Mouse (Mus musculus) midbrain, embryonic 14.5 days (tissue): Measurements from ENCODE around the gene Sgf29. TPM values are rescaled to one million over a fixed set of nuclear protein-coding genes. Genes with fewer than 3 reads are reported as not detected.
"Not testable (repeated sequence)": the region's sequence is repeated elsewhere in the genome, so short reads cannot be mapped to it uniquely, and the experiment has no call there.

Experiments used
- ATAC-seq: fragments of 200-750 bp; cut with Nextera tagmentation; 2 replicates; pipeline ENCODE4 v1.8.0; 2017; ENCODE audit warnings: moderate number of reproducible peaks, moderate library complexity; ENCODE audit not compliant: low FRiP score, low TSS enrichment
- DNase-seq: peaks from one replicate; pipeline ENCODE4 v3.0.0-alpha.2; 2015
- H3K27ac ChIP-seq: fragments of 300-500 bp; sonication (generic); replicated peaks from 2 replicates; pipeline ENCODE4 v1.5.1; 2014; ENCODE audit warnings: mild to moderate bottlenecking, low read depth, low read length, moderate library complexity
- H3K27me3 ChIP-seq: fragments of 300-500 bp; sonication (generic); 2 replicates; pipeline ENCODE4 v1.6.1; 2014; ENCODE audit warnings: low read length, control low read depth, mixed read lengths; ENCODE audit not compliant: control insufficient read depth, insufficient read depth
- H3K36me3 ChIP-seq: fragments of 300-500 bp; sonication (generic); 2 replicates; pipeline ENCODE4 v1.6.1; 2014; ENCODE audit warnings: low read length, control low read depth; ENCODE audit not compliant: control insufficient read depth, insufficient read depth
- H3K4me1 ChIP-seq: fragments of 300-500 bp; sonication (generic); 2 replicates; pipeline ENCODE4 v1.6.1; 2014; ENCODE audit warnings: mild to moderate bottlenecking, antibody characterized with exemption, low read length, control low read depth; ENCODE audit not compliant: control insufficient read depth, insufficient read depth
- H3K4me2 ChIP-seq: fragments of 300-500 bp; sonication (generic); 2 replicates; pipeline ENCODE4 v1.6.1; 2014; ENCODE audit warnings: mild to moderate bottlenecking, low read length, moderate library complexity
- H3K4me3 ChIP-seq: fragments of 300-500 bp; sonication (generic); replicated peaks from 2 replicates; pipeline ENCODE4 v1.5.1; 2014; ENCODE audit warnings: low read depth, low read length
- H3K9ac ChIP-seq: fragments of 300-500 bp; sonication (generic); replicated peaks from 2 replicates; pipeline ENCODE4 v1.6.1; 2014; ENCODE audit warnings: mild to moderate bottlenecking, low read length, moderate library complexity
- H3K9me3 ChIP-seq: fragments of 300-500 bp; sonication (generic); 2 replicates; pipeline ENCODE4 v1.6.1; 2016; ENCODE audit warnings: low read length, control low read depth, mixed read lengths; ENCODE audit not compliant: control insufficient read depth
- WGBS: fragments of 180-500 bp; shearing (Covaris S2); extraction: QIAGEN DNeasy Blood & Tissue Kit; methylation state at CpG from one replicate; pipeline ENCODE4 v1.1.7; 2014; 5-methylcytosine and 5-hydroxymethylcytosine counted together
- polyA plus RNA-seq: library from polyadenylated mRNA; unstranded; fragments of >200 nt; fragmentation: Nextera tagmentation; extraction: Ambion mirVana; gene quantifications from 2 replicates; pipeline ENCODE4 v1.2.1, GENCODE M21; 2014

Gene Sgf29
- polyA plus RNA-seq, 1 experiment from 2014 or later: 64.6 TPM

DNA sequence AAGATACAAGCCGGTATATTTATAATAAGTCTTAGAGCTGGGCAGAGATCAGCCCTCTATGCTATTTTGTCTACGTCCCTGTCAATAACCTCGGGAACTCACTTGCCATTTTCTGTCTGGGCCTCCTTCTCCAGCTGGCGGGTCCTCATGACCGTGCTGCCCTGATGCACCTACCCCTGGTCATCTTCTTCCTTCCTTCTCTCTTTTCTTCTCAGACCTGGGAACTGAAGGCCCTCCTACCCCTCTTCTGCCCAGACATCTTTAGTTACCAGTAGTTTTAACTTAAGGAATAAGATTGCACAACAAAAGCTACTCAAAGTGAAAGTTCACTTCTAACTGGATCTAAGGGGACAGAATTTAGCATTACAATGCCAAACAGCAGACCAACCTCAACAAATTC lies 30.6 kb downstream of the Sgf29 start:
- Histone ChIP-seq H3K27ac (no peak overlapping the region), H3K4me3 (no peak overlapping the region), H3K27me3 (no peaks in the 10 kb centered on the region), H3K9me3 (no peaks in the 10 kb centered on the region), H3K4me2 (no peak overlapping the region), H3K4me1 (no peaks in the 10 kb centered on the region), H3K36me3 (peaks cover 6% of the 10 kb centered on the region; the same call in 1 of the 2 replicates), H3K9ac (no peak overlapping the region)
- ATAC-seq (no peak), DNase-seq (no peak)
- WGBS: 94% methylated on average over 5 of the region's 5 CpGs

DNA sequence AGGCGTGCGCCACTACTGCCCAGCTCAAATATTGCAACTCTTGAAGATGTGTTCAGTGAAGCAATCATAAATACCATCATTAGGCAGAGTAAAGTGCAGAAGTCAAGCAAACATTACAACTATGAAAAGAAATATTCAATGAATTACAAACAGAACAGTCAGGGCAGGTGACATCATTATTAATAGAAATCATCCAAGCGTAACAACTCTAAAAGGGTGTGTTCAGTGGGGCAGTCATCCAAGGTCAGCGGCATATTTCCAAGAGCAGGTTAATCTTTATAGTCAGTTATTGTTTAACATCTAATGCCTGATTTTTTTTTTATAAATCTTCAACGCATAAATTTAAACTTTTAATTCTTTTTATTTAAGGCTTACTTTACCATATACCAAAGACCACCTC lies 32.1 kb downstream of the Sgf29 start:
- Histone ChIP-seq H3K4me1 (no peaks in the 10 kb centered on the region), H3K9ac (no peak overlapping the region), H3K9me3 (no peaks in the 10 kb centered on the region), H3K36me3 (peaks cover 6% of the 10 kb centered on the region; the same call in 1 of the 2 replicates), H3K27ac (no peak overlapping the region), H3K4me3 (no peak overlapping the region), H3K4me2 (no peak overlapping the region), H3K27me3 (no peaks in the 10 kb centered on the region)
- DNase-seq (no peak), ATAC-seq (no peak)
- 96% methylated on average over 5 of the region's 5 CpGs for WGBS

- DNase-seq, H3K4me2 ChIP-seq, H3K4me1 ChIP-seq, H3K27ac ChIP-seq, H3K9me3 ChIP-seq, H3K4me3 ChIP-seq, H3K9ac ChIP-seq, H3K27me3 ChIP-seq, ATAC-seq: not testable (repeated sequence)
- peaks cover 32% of the 10 kb centered on the region for H3K36me3 ChIP-seq
- 81% methylated on average over 4 of the region's 4 CpGs for WGBS
Observed at GRCm38 (mm10) chr7:126688156-126688555, 39.0 kb downstream of the Sgf29 start.

DNA sequence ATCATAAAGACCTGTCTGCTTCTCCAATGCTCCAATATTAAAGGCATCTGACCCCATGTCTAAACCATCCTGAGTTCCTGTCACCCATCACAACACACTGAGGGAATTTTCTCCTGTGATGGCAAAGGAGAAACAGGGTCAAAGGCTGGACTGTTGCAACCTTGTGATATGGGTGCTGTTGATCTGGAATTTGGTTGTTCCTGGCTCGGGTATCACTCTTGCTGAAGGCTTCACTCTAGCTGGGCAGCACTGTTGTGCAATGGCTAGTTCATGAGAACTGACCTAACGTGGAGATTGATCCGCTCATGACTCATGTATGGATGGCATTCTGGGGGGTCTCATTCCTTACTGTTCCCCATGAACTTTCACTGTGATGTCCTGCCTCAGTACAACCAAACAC lies 39.9 kb downstream of the Sgf29 start:
- H3K4me3 ChIP-seq: no peak overlapping the region
- no peak overlapping the region for H3K27ac ChIP-seq
- ATAC-seq (no peak), DNase-seq (no peak)
- H3K36me3 ChIP-seq: peaks cover 32% of the 10 kb centered on the region
- H3K4me1 ChIP-seq: peaks cover 4% of the 10 kb centered on the region; the same call in 1 of the 2 replicates
- no peaks in the 10 kb centered on the region for H3K9me3 ChIP-seq
- H3K27me3 ChIP-seq: no peaks in the 10 kb centered on the region
- WGBS: 92% methylated on average over 3 of the region's 3 CpGs
- H3K9ac ChIP-seq: no peak overlapping the region
- no peak overlapping the region for H3K4me2 ChIP-seq

DNA sequence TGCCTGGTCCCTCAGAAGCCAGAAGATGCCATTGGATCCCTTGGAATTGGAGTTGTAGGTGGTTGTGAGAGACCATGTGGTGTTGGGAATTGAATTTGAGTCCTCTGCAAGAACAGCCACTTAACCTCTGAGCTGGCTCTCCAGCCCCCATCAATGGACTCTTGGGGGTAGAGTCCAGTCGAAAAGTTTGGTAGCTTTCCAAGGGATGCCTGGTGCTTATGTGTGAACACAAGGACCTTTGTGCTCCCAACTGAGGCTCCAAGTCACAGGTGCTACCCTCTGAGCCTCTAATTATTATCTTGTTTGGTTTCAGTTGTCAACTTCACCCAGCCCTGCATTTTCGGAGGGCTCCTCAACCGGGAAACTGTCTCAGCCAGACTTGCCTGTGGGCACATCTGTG lies 41.6 kb downstream of the Sgf29 start:
- ATAC-seq (no peak), DNase-seq (no peak)
- Histone ChIP-seq H3K9me3 (no peaks in the 10 kb centered on the region), H3K4me1 (peaks cover 11% of the 10 kb centered on the region), H3K9ac (no peak overlapping the region), H3K4me2 (no peak overlapping the region), H3K27ac (no peak overlapping the region), H3K36me3 (peaks cover 32% of the 10 kb centered on the region), H3K27me3 (no peaks in the 10 kb centered on the region), H3K4me3 (no peak overlapping the region)
- WGBS: 93% methylated on average over 3 of the region's 3 CpGs

- no peaks in the 10 kb centered on the region for H3K9me3 ChIP-seq
- no peak for ATAC-seq
- H3K4me2 ChIP-seq: no peak overlapping the region
- no peak overlapping the region for H3K9ac ChIP-seq
- no peak overlapping the region for H3K4me3 ChIP-seq
- WGBS: 91% methylated on average over 5 of the region's 5 CpGs
- no peaks in the 10 kb centered on the region for H3K27me3 ChIP-seq
- peaks cover 15% of the 10 kb centered on the region for H3K4me1 ChIP-seq
- no peak for DNase-seq
- H3K36me3 ChIP-seq: peaks cover 32% of the 10 kb centered on the region
- no peak overlapping the region for H3K27ac ChIP-seq
Observed at GRCm38 (mm10) chr7:126691676-126692075, 42.6 kb downstream of the Sgf29 start.

DNA sequence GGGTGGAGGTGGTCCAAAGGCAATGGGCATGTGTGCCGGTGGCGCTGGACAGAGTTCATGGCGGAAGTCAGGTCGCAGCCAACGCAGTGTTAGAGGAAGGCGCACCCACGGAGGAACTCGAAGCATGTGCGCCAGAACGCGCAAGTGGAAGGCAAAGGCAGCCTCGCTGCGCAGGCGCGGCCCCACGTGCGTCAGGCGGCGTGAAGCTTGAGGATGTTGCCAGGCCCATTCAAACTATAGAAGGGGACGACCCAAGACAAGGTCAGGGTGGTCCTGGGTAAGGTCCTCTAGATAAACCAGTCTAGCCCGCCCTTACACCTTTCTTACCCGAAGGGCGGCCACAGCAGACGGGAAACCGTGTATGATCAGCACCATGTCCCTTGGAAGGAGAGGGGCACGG lies 43.3 kb downstream of the Sgf29 start:
- Histone ChIP-seq H3K9me3 (no peaks in the 10 kb centered on the region), H3K9ac (no peak overlapping the region), H3K4me2 (no peak overlapping the region), H3K36me3 (peaks cover 34% of the 10 kb centered on the region), H3K27ac (no peak overlapping the region), H3K27me3 (no peaks in the 10 kb centered on the region), H3K4me3 (no peak overlapping the region), H3K4me1 (peaks cover 18% of the 10 kb centered on the region)
- ATAC-seq (no peak), DNase-seq (no peak)
- 95% methylated on average over 26 of the region's 26 CpGs for WGBS

GRCm38 (mm10) chr7:126693256-126693655 lies 44.1 kb downstream of the Sgf29 start:
- WGBS: 38% methylated on average over 3 of the region's 3 CpGs
- Histone ChIP-seq H3K4me3 (no peak overlapping the region), H3K4me2 (0 out of 2 replicates have a peak overlapping the region, but pooled peaks have one; percentile 89), H3K36me3 (peaks cover 42% of the 10 kb centered on the region), H3K4me1 (peaks cover 18% of the 10 kb centered on the region), H3K9ac (no peak overlapping the region), H3K27ac (no peak overlapping the region), H3K27me3 (no peaks in the 10 kb centered on the region), H3K9me3 (no peaks in the 10 kb centered on the region)
- no peak for ATAC-seq
- DNase-seq: peak; percentile 88

- ATAC-seq: no peak
- 91% methylated on average over 7 of the region's 7 CpGs for WGBS
- H3K4me2 ChIP-seq: peak overlapping the region; percentile 89
Observed at GRCm38 (mm10) chr7:126693781-126694180, 44.7 kb downstream of the Sgf29 start.

More at GRCm38 (mm10) chr7:126693781-126694180, 44.7 kb downstream of the Sgf29 start:
- Histone ChIP-seq H3K9me3 (no peaks in the 10 kb centered on the region), H3K27me3 (no peaks in the 10 kb centered on the region), H3K4me1 (peaks cover 18% of the 10 kb centered on the region), H3K36me3 (peaks cover 43% of the 10 kb centered on the region), H3K9ac (no peak overlapping the region), H3K27ac (no peak overlapping the region), H3K4me3 (0 out of 2 replicates have a peak overlapping the region, but pooled peaks have one; percentile 2)
- no peak for DNase-seq
